Mouse (Mus musculus) CH12.LX (cell line): Measurements from ENCODE around the gene Tnni3. TPM values are rescaled to one million over a fixed set of nuclear protein-coding genes. Genes with fewer than 3 reads are reported as not detected.

Experiments used
- DNase-seq: peaks from one replicate; pipeline ENCODE4 v3.0.0-alpha.2; 2013; ENCODE audit errors: extremely low read depth
- H3K27ac ChIP-seq: 2 replicates; pipeline ENCODE4 v1.5.1; 2012; ENCODE audit warnings: low read depth, mild to moderate bottlenecking, control low read depth, moderate library complexity; ENCODE audit not compliant: insufficient read depth
- H3K27me3 ChIP-seq: replicated peaks from 2 replicates; pipeline ENCODE3; 2012; ENCODE audit warnings: inconsistent platforms
- H3K36me3 ChIP-seq, 2 experiments: replicated peaks in 1 of 2; 2 replicates each; pipeline versions ENCODE3 to v1.6.1; 2012; ENCODE audit warnings: inconsistent platforms in 1 of 2, low read length in 1 of 2, mild to moderate bottlenecking in 1 of 2, mixed read lengths in 1 of 2, moderate library complexity in 1 of 2; ENCODE audit not compliant: control insufficient read depth in 1 of 2, insufficient read depth in 1 of 2
- H3K4me1 ChIP-seq, 2 experiments: 2 replicates each; pipeline ENCODE4 v1.6.1; 2012; ENCODE audit warnings: inconsistent platforms in 1 of 2, moderate library complexity in 1 of 2; ENCODE audit not compliant: insufficient read depth in 2 of 2, control insufficient read depth in 1 of 2
- H3K4me2 ChIP-seq: 2 replicates; pipeline ENCODE4 v1.6.1; 2012; ENCODE audit warnings: low read depth, mild to moderate bottlenecking, control low read depth; ENCODE audit not compliant: poor library complexity, insufficient read depth, severe bottlenecking
- H3K4me3 ChIP-seq, 3 experiments: fragments of 150-350 bp in 1 of 3; sonication (generic) in 1 of 3; replicated peaks in 1 of 3; 2 replicates each; pipeline versions ENCODE3 to v1.5.1; 2011 to 2012; ENCODE audit warnings: low read depth in 2 of 3, low read length in 2 of 3, mild to moderate bottlenecking in 2 of 3, moderate library complexity in 2 of 3, control low read depth in 1 of 3, improper control_type of control experiment in 1 of 3, inconsistent platforms in 1 of 3, mixed read lengths in 1 of 3; ENCODE audit not compliant: poor library complexity in 1 of 3
- H3K79me2 ChIP-seq: replicated peaks from 2 replicates; pipeline ENCODE4 v1.6.1; 2012; ENCODE audit warnings: mild to moderate bottlenecking, moderate library complexity; ENCODE audit not compliant: control insufficient read depth, poor library complexity, insufficient read depth, severe bottlenecking; ENCODE audit errors: extremely low read depth
- H3K9ac ChIP-seq: 2 replicates; pipeline ENCODE4 v1.6.1; 2012; ENCODE audit warnings: low read depth, mild to moderate bottlenecking, control low read depth, moderate library complexity; ENCODE audit not compliant: insufficient read depth
- H3K9me3 ChIP-seq: replicated peaks from 2 replicates; pipeline ENCODE3; 2012; ENCODE audit warnings: low read length, inconsistent platforms, mixed read lengths
- BHLHE40 ChIP-seq: IDR thresholded peaks from 2 replicates; pipeline ENCODE4 v1.6.1; 2011; ENCODE audit warnings: mild to moderate bottlenecking, low read depth, low read length, improper control_type of control experiment
- CHD1 ChIP-seq: IDR thresholded peaks from 2 replicates; pipeline ENCODE4 v1.6.1; 2012; ENCODE audit warnings: low read depth, low read length, improper control_type of control experiment, inconsistent platforms
- CHD2 ChIP-seq: IDR thresholded peaks from 2 replicates; pipeline ENCODE4 v1.6.1; 2011; ENCODE audit warnings: low read length, improper control_type of control experiment
- CTCF ChIP-seq, 2 experiments: IDR thresholded peaks in 1 of 2; conservative IDR thresholded peaks in 1 of 2; 2 replicates each; pipeline ENCODE4 v1.5.1; 2011 to 2012; ENCODE audit warnings: low read depth in 2 of 2, low read length in 2 of 2, improper control_type of control experiment in 1 of 2, inconsistent platforms in 1 of 2, mild to moderate bottlenecking in 1 of 2, moderate library complexity in 1 of 2
- ELF1 ChIP-seq: IDR thresholded peaks from 2 replicates; pipeline ENCODE4 v1.6.1; 2014; ENCODE audit warnings: low read depth, mild to moderate bottlenecking, inconsistent platforms, low read length, improper control_type of control experiment
- EP300 ChIP-seq: IDR thresholded peaks from 2 replicates; pipeline ENCODE4 v1.6.1; 2011; ENCODE audit warnings: low read length, improper control_type of control experiment
- ETS1 ChIP-seq: conservative IDR thresholded peaks from 2 replicates; pipeline ENCODE4 v1.6.1; 2012; ENCODE audit warnings: low read depth, mild to moderate bottlenecking, inconsistent platforms, low read length, improper control_type of control experiment, moderate library complexity
- GABPA ChIP-seq: IDR thresholded peaks from 2 replicates; pipeline ENCODE4 v1.6.1; 2012; ENCODE audit warnings: low read depth, low read length, improper control_type of control experiment, inconsistent platforms; ENCODE audit not compliant: insufficient replicate concordance
- HCFC1 ChIP-seq: IDR thresholded peaks from 2 replicates; pipeline ENCODE4 v1.6.1; 2012; ENCODE audit warnings: low read depth, mild to moderate bottlenecking, inconsistent platforms, low read length, improper control_type of control experiment
- JUN ChIP-seq: IDR thresholded peaks from 2 replicates; pipeline ENCODE4 v1.6.1; 2011; ENCODE audit warnings: low read depth, mild to moderate bottlenecking, low read length, improper control_type of control experiment, moderate library complexity; ENCODE audit not compliant: insufficient read depth
- KAT2A ChIP-seq: IDR thresholded peaks from 2 replicates; pipeline ENCODE4 v1.6.1; 2012; ENCODE audit warnings: low read length, improper control_type of control experiment, inconsistent platforms; ENCODE audit not compliant: insufficient replicate concordance
- MAFK ChIP-seq: IDR thresholded peaks from 2 replicates; pipeline ENCODE4 v1.6.1; 2011; ENCODE audit warnings: low read length, improper control_type of control experiment; ENCODE audit not compliant: insufficient replicate concordance
- MAX ChIP-seq: IDR thresholded peaks from 2 replicates; pipeline ENCODE4 v1.6.1; 2011; ENCODE audit warnings: low read length, improper control_type of control experiment
- MEF2A ChIP-seq: IDR thresholded peaks from 2 replicates; pipeline ENCODE4 v1.6.1; 2014; ENCODE audit warnings: low read depth, mild to moderate bottlenecking, inconsistent platforms, low read length, improper control_type of control experiment, borderline replicate concordance
- PAX5 ChIP-seq: IDR thresholded peaks from 2 replicates; pipeline ENCODE4 v1.6.1; 2012; ENCODE audit warnings: low read length, inconsistent platforms, mixed read lengths
- POLR2A ChIP-seq: IDR thresholded peaks from 2 replicates; pipeline ENCODE4 v1.6.1; 2011; ENCODE audit warnings: low read depth, mild to moderate bottlenecking, improper control_type of control experiment, low read length
- RAD21 ChIP-seq: IDR thresholded peaks from 2 replicates; pipeline ENCODE4 v1.6.1; 2011; ENCODE audit warnings: low read depth, mild to moderate bottlenecking, low read length, improper control_type of control experiment, moderate library complexity
- RCOR1 ChIP-seq: conservative IDR thresholded peaks from 2 replicates; pipeline ENCODE4 v1.6.1; 2012; ENCODE audit warnings: low read depth, mild to moderate bottlenecking, inconsistent platforms, low read length, improper control_type of control experiment
- SIN3A ChIP-seq: IDR thresholded peaks from 2 replicates; pipeline ENCODE4 v1.6.1; 2012; ENCODE audit warnings: low read length, improper control_type of control experiment, inconsistent platforms
- TBP ChIP-seq: conservative IDR thresholded peaks from 2 replicates; pipeline ENCODE4 v1.6.1; 2011; ENCODE audit warnings: low read depth, low read length, improper control_type of control experiment
- TCF12 ChIP-seq: IDR thresholded peaks from 2 replicates; pipeline ENCODE4 v1.6.1; 2014; ENCODE audit warnings: low read depth, mild to moderate bottlenecking, inconsistent platforms, low read length, improper control_type of control experiment
- UBTF ChIP-seq: IDR thresholded peaks from 2 replicates; pipeline ENCODE4 v1.6.1; 2012; ENCODE audit warnings: low read depth, mild to moderate bottlenecking, inconsistent platforms, low read length, improper control_type of control experiment, moderate library complexity
- USF1 ChIP-seq: IDR thresholded peaks from 2 replicates; pipeline ENCODE4 v1.6.1; 2014; ENCODE audit warnings: low read depth, mild to moderate bottlenecking, inconsistent platforms, low read length, improper control_type of control experiment
- USF2 ChIP-seq: conservative IDR thresholded peaks from 2 replicates; pipeline ENCODE4 v1.6.1; 2011; ENCODE audit warnings: low read depth, low read length, improper control_type of control experiment
- ZC3H11A ChIP-seq: IDR thresholded peaks from 2 replicates; pipeline ENCODE4 v1.6.1; 2012; ENCODE audit warnings: low read depth, mild to moderate bottlenecking, inconsistent platforms, low read length, improper control_type of control experiment
- ZNF384 ChIP-seq: IDR thresholded peaks from 2 replicates; pipeline ENCODE4 v1.6.1; 2012; ENCODE audit warnings: low read depth, low read length, improper control_type of control experiment, inconsistent platforms
- dilution Hi-C: fragments of 300-500 bp; cut with MboI; formaldehyde crosslinking; loops from 2 replicates; pipeline ENCODE4 v1.14.3; 2020; ENCODE audit warnings: low sequenced_read_pairs; ENCODE audit not compliant: extremely low pct_unique_long_range_greater_than_20kb, extremely low pct_ligation_motif_present
- in situ Hi-C: fragments of 300-500 bp; cut with MboI; formaldehyde crosslinking; loops from 3 replicates; pipeline ENCODE4 v1.14.3; 2019; ENCODE audit warnings: low sequenced_read_pairs, low pct_ligation_motif_present, low pct_unique_long_range_greater_than_20kb, mixed read lengths
- polyA plus RNA-seq: library from polyadenylated mRNA; unstranded; fragments of >175 nt; gene quantifications from 2 replicates; pipeline ENCODE4 v1.2.1, GENCODE M21; 2012; ENCODE audit warnings: low read depth; ENCODE audit not compliant: insufficient read length
- total RNA-seq, 2 experiments: library from RNA; depleted of rRNA; stranded (reverse); fragments of 300-350 nt in 1 of 2; fragments of >200 nt in 1 of 2; gene quantifications; 2 replicates each; pipeline ENCODE4 v1.2.3; 2012 to 2014

The Tnni3 gene
- total and polyA plus RNA-seq, 3 experiments = 0.51 to 2.0 (median 0.64) TPM

- Histone ChIP-seq H3K36me3 (peaks cover 0 to 10% of the 10 kb centered on the region in 2 experiments), H3K79me2 (peaks cover 25% of the 10 kb centered on the region), H3K9me3 (no peaks in the 10 kb centered on the region), H3K4me3 (peak overlapping the region in 1 of 3 experiments; percentile 36), H3K9ac (peak overlapping the region; percentile 70; the same call in 1 of the 2 replicates), H3K4me1 (peaks cover 33 to 49% of the 10 kb centered on the region in 2 experiments), H3K27ac (peak overlapping the region; percentile 97), H3K4me2 (peak overlapping the region; percentile 80), H3K27me3 (no peaks in the 10 kb centered on the region)
- no peak for TF ChIP-seq SIN3A
- TF ChIP-seq RAD21 = no peak
- TF ChIP-seq UBTF = no peak
- no peak for TF ChIP-seq MAX
- no peak for TF ChIP-seq RCOR1
- no peak for TF ChIP-seq HCFC1
- no peak for TF ChIP-seq USF1
- TF ChIP-seq ZNF384 = no peak
- no peak for TF ChIP-seq MAFK
- no peak for TF ChIP-seq JUN
- no peak for TF ChIP-seq TBP
- TF ChIP-seq BHLHE40 = no peak
- TF ChIP-seq CHD1 = no peak
- no peak for TF ChIP-seq ETS1
- TF ChIP-seq CTCF (conservative IDR thresholded peaks at IDR 0.05 in 1 of 2, IDR thresholded peaks at IDR 0.05 in 1 of 2; ENCODE audit: low read depth in 2 of 2, low read length in 2 of 2) = no peak
- no peak for TF ChIP-seq GABPA
- TF ChIP-seq ELF1 = no peak
- no peak for TF ChIP-seq CHD2
- no peak for TF ChIP-seq EP300
- TF ChIP-seq USF2 = no peak
- dilution Hi-C loops (no loop called here), in situ Hi-C loops (no loop called here)
- no peak for DNase-seq
Measured at GRCm38 (mm10) chr7:4503858-4504257, 20.2 kb downstream of the Tnni3 start.

- Histone ChIP-seq H3K9me3 (no peaks in the 10 kb centered on the region), H3K4me2 (no peak overlapping the region), H3K27ac (no peak overlapping the region), H3K9ac (no peak overlapping the region), H3K4me1 (peaks cover 39 to 57% of the 10 kb centered on the region in 2 experiments), H3K36me3 (peaks cover 0 to 17% of the 10 kb centered on the region in 2 experiments), H3K79me2 (peaks cover 32% of the 10 kb centered on the region), H3K27me3 (no peaks in the 10 kb centered on the region), H3K4me3 (no peak overlapping the region)
- no peak for DNase-seq
- in situ Hi-C loops = no loop called here
- no peak for TF ChIP-seq TCF12
- TF ChIP-seq JUN = no peak
- no peak for TF ChIP-seq USF2
- TF ChIP-seq ETS1 = no peak
- TF ChIP-seq KAT2A = no peak
- no peak for TF ChIP-seq CHD1
- TF ChIP-seq HCFC1 = no peak
- TF ChIP-seq RAD21 = no peak
- TF ChIP-seq MEF2A = no peak
- no peak for TF ChIP-seq ZC3H11A
- TF ChIP-seq RCOR1 = no peak
- no peak for TF ChIP-seq EP300
- TF ChIP-seq CTCF (conservative IDR thresholded peaks at IDR 0.05 in 1 of 2, IDR thresholded peaks at IDR 0.05 in 1 of 2; ENCODE audit: low read depth in 2 of 2, low read length in 2 of 2) = no peak
- TF ChIP-seq CHD2 = no peak
- no peak for TF ChIP-seq PAX5
- no peak for TF ChIP-seq ELF1
- no peak for TF ChIP-seq POLR2A
- dilution Hi-C loops = no loop called here
Measured at GRCm38 (mm10) chr7:4503100-4503499, 20.9 kb downstream of the Tnni3 start.
